Mouse (Mus musculus): ENCODE data around the gene Vrk2.

Gene Vrk2

DNA sequence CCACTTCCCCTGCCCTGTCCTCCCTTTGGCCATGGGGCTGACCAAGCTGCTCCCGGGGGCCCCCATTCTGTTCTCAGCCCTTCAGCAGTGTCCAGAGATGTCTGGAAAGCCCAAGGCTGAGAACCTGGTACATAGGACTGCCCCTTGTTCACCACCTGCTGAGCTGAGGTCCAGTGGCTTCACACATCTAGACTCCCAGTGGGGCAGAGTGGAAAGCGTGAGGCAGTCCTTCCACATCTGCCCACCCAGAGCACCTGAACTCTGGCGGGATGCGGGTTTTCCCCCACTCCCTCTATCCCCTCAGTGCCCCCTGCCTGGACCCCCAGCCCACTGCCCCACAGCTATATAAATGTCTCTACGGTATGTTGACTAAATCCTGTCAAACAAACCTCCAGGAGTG is 56.0 kb downstream of the Vrk2 start:
- DNase-seq: no peak

- no peak for DNase-seq
Measured at GRCm38 (mm10) chr11:26533828-26534119, 60.0 kb downstream of the Vrk2 start.

GRCm38 (mm10) chr11:26532994-26533827 is 60.6 kb downstream of the Vrk2 start:
- DNase-seq: no peak

DNA sequence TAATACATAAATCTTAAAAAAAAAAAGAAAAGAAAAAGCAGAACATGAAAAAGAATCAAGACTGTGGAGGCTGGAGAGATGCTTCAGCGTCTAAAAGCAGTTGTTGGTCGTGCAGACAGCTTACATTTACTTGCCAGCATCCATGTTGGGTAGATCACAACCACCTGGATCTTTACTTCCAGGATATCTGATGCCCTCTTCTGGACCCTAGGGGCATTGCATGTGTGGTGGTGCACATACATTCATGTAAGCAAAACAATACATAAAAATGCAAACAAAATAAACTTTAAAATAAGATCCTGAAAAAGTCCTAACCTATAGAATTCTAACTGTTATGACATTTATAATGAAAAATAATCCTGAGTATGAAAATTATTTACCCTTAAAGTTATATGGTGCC is 66.9 kb downstream of the Vrk2 start:
- DNase-seq: no peak

GRCm38 (mm10) chr11:26518991-26519390 is 74.8 kb downstream of the Vrk2 start:
- DNase-seq: peak; percentile 17

DNA sequence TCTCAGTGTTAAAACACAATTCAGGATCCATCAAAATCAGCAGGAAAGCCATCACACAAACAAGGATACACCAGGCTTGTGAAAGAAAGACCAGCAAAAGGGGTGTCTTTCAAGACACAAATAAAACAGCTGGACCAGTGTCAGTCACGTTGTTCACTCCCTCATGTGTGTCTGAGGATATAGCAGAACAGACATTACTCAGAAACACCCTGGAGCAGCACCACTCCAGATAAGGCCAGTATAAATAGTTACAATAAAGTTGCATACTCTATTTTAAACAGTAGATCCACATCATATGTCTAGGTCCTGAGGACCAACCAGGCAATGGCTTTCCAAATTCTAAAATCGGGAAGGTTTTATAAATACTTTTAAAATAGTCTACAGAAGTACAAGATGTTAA is 77.7 kb downstream of the Vrk2 start:
- no peak for DNase-seq

GRCm38 (mm10) chr11:26513683-26514082 is 80.1 kb downstream of the Vrk2 start:
- DNase-seq: no peak

DNA sequence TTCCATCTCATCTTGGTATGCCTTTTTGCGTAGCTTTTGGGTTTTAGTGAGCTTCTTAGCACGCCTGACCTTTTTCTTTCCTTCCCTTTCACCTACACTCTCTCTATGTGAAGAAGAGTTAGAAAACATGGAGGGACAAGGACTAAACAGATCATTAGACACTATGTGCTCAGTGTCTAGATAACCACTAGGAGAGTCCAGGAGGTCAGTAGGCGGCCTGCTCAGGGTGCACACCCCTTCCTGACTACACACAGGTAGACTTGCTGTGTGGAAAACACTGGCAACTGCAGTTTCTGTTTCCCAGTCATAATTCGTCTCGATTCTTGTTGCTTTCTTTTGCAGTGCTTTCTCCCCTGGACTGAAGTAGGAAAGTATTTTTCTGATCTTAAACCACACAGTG is 97.8 kb downstream of the Vrk2 start:
- DNase-seq: no peak

- peak; percentile 26 for DNase-seq
Measured at GRCm38 (mm10) chr11:26489761-26490466, 103.9 kb downstream of the Vrk2 start.

DNA sequence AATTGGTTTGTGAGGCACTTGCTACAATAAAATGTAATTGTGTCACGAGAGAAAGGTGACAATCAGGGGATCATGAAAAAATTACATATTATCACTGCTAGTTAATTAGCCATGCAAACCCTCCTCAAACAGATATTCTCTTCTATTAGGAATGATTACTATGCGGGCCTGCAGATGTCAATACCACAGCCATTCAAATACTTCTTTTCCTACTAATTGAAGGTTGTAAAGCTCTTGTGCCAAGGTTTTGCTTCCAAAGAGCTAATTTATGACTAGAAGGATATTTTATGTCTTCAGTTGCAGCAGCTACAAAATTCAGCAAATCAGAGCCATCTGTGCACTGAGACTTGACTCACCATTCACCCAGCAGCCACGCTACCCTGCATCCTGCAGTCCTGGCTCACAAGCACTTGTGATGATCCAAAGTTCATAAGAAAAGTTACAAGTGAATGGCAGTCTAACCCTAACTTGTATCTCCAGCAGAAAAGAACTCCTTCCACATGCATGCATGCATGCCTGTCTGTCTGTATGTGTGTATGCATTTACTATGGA is 112.0 kb downstream of the Vrk2 start:
- DNase-seq: no peak

- peak; percentile 16 for DNase-seq
Measured at GRCm38 (mm10) chr11:26477037-26477739, 116.6 kb downstream of the Vrk2 start.

DNA sequence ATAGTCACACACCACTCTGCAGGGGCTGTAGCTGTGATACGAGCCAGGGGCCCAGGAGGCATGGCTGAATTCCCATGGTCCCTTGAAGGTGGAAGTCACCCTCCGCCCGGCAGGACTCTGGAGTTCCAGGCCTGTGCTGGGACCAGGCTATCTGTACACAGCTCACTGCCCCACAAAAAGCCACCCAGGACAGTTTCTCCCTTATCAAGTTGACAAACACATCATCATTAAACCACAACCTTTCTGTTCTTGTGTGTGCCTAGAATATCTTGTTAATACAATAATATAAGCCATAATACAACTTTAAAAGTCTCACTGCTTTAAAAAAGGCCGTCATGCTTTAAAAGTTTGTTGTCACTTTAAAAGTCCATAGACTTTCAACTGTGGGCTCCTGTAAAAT is 139.7 kb downstream of the Vrk2 start:
- no peak for DNase-seq

DNA sequence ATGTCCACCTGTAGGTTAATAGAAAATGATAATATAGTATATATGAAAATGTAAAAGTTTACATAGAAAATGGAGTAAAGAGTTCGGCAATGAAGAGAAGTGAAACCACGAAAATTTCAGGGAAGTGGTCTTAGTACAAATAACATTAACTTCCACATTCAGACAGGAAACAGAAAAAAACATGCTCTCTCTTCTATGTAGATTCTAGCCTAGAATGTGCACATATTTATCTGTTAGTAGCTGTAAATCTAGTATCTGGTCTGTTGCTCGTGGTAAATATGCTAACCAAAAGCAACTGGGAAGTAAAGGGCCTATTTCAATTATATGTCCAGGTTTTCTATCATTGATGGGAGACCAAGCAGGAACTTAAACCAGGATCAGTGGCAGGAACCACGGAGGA is 141.1 kb downstream of the Vrk2 start:
- DNase-seq: peak; percentile 4

- DNase-seq: no peak
Measured at GRCm38 (mm10) chr11:26451228-26451627, 142.6 kb downstream of the Vrk2 start.

DNA sequence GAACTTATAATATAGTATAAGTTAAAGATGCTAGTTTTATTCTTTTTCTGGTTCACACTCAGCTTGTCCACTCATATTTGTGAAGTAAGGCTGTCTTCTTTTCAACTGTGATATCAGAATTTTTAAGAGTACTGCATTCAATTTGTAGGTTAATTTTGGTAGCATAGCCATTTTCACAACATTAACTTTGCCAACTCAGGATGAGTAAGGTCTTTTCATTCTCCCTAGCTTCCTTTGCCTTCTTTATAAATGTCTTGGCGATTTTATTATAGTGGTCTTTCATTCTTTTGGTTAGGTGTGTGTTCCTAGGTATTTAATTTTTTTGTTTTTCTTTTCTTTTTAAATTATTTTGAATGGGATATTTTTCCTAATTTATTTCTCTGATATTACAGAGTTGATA is 143.2 kb downstream of the Vrk2 start:
- DNase-seq: no peak

GRCm38 (mm10) chr11:26449789-26450188 is 144.0 kb downstream of the Vrk2 start:
- DNase-seq: no peak

- DNase-seq: no peak
Measured at GRCm38 (mm10) chr11:26444374-26444773, 149.4 kb downstream of the Vrk2 start.

GRCm38 (mm10) chr11:26441121-26441520 is 152.7 kb downstream of the Vrk2 start:
- no peak for DNase-seq

- no peak for DNase-seq
Measured at GRCm38 (mm10) chr11:26437818-26438217, 156.0 kb downstream of the Vrk2 start.

GRCm38 (mm10) chr11:26434229-26434628 is 159.6 kb downstream of the Vrk2 start:
- no peak for DNase-seq

DNA sequence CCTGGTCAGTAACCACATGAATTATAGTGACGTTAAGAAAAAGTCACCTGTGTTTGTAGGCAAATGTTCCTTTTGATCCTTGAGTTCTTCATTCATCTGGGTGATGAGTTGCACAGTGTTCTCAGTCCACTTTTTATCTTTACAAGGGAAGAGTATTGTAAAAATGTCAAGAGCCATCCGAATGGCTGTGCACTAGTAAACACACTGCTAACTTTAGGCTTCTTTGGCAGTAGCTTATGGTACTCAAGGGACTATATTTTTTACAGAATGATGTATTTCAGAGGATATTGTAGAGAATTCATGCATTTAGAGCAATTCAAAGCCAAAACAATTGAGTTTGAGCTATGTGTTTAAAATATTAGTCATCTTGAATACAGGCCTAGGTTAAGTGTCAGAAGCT is 172.3 kb downstream of the Vrk2 start:
- no peak for DNase-seq

Data from lung, postnatal 36 days (tissue).